Mouse (Mus musculus) lung, postnatal 0 days (tissue): Measurements from ENCODE around the gene Paqr7.

Source experiments
- CTCF ChIP-seq: IDR thresholded peaks from 2 replicates; pipeline ENCODE4 v1.5.1; 2016; ENCODE audit warnings: antibody characterized with exemption, mild to moderate bottlenecking
- EP300 ChIP-seq: IDR thresholded peaks from 2 replicates; pipeline ENCODE4 v1.6.1; 2016; ENCODE audit warnings: antibody characterized with exemption, mild to moderate bottlenecking, control low read depth

DNA sequence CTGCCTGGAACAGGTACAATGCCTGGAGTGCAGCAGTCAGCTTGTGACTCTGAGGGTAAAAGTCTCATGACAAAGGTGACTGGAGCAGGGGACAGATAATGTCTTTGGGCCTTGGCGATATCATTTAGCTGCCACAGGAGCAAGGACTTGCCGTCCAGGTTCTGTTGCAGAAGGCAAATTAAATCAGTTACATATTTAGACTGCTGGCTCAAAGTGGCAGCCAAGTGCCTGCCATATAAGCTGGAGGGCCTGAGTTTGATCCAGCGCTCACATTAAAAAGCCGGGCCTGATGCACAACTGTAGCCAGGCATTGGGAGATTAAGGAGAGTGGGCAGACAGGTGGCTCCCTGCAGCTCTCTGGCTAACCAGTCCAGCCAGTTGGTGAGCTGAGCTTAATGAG, 16.7 kb upstream of the Paqr7 start:
- TF ChIP-seq CTCF, result no peak
- TF ChIP-seq EP300, result no peak
